Mouse (Mus musculus): ENCODE data around the gene Ror2. TPM values are rescaled to one million over a fixed set of nuclear protein-coding genes. Genes with fewer than 3 reads are reported as not detected.
A peak's percentile ranks its signal among the peaks of the same experiment; 100 is the strongest.

The Ror2 gene
- polyA plus RNA-seq, 1 experiment from 2014 or later = 13.4 TPM

- Histone ChIP-seq H3K4me3 (ENCODE audit: low read length) (0 out of 2 replicates have a peak overlapping the region, but pooled peaks have one; percentile 2), H3K27ac (ENCODE audit: low read length) (peak overlapping the region; percentile 57), H3K36me3 (ENCODE audit: control insufficient read depth, insufficient read depth, low read length) (no peaks in the 10 kb centered on the region), H3K9ac (ENCODE audit: low read length) (no peak overlapping the region), H3K4me2 (ENCODE audit: low read depth, low read length) (peak overlapping the region; percentile 26), H3K4me1 (replicated peaks; ENCODE audit: control insufficient read depth, insufficient read depth, low read length) (peaks cover 56% of the 10 kb centered on the region), H3K27me3 (ENCODE audit: control insufficient read depth, insufficient read depth, low read depth, low read length) (no peaks in the 10 kb centered on the region), H3K9me3 (ENCODE audit: control insufficient read depth, low read length) (no peaks in the 10 kb centered on the region)
- 0 out of 2 replicates have a peak, but pooled peaks have one; percentile 11 for ATAC-seq (ENCODE audit: low read depth)
- WGBS = 18% methylated on average over 11 of the region's 11 CpGs
Measured at GRCm38 (mm10) chr13:53281604-53282396, 4.1 kb downstream of the Ror2 start.

- H3K27me3 ChIP-seq (ENCODE audit: control insufficient read depth, insufficient read depth, low read depth, low read length) = no peaks in the 10 kb centered on the region
- H3K36me3 ChIP-seq (ENCODE audit: control insufficient read depth, insufficient read depth, low read length) = no peaks in the 10 kb centered on the region
- 62% methylated on average over 10 of the region's 10 CpGs for WGBS
- H3K9me3 ChIP-seq (ENCODE audit: control insufficient read depth, low read length) = no peaks in the 10 kb centered on the region
- peaks cover 65% of the 10 kb centered on the region for H3K4me1 ChIP-seq (replicated peaks; ENCODE audit: control insufficient read depth, insufficient read depth, low read length)
- no peak overlapping the region for H3K4me2 ChIP-seq (ENCODE audit: low read depth, low read length)
- no peak overlapping the region for H3K27ac ChIP-seq (ENCODE audit: low read length)
- ATAC-seq (ENCODE audit: low read depth) = no peak
- no peak overlapping the region for H3K4me3 ChIP-seq (ENCODE audit: low read length)
- H3K9ac ChIP-seq (ENCODE audit: low read length) = no peak overlapping the region
Measured at GRCm38 (mm10) chr13:53278908-53279307, 7.0 kb downstream of the Ror2 start.

DNA sequence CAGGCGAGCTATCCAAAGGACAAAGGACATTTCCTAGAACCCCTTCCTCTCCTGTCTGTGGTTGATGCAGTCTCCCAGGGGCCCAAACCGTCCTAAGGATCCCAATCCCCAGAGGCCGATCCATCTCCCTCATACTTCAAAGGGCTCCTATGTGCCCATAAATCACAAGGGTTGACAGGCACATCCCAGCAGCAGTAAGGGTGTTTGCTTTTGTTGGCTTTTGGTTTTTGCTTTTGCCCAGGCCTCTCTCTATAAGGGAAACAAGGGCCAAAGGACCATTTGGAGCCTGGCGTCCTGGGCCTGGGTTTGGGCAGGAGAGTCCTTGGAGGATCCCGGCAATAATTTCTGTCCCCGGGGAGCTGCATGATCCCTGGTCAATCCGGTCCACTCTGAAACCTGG, 9.5 kb downstream of the Ror2 start:
- WGBS = 33% methylated on average over 7 of the region's 7 CpGs
- H3K4me2 ChIP-seq (ENCODE audit: low read depth, low read length) = peak overlapping the region; percentile 19; the same call in 1 of the 2 replicates
- H3K4me3 ChIP-seq (ENCODE audit: low read length) = no peak overlapping the region
- no peaks in the 10 kb centered on the region for H3K9me3 ChIP-seq (ENCODE audit: control insufficient read depth, low read length)
- H3K4me1 ChIP-seq (replicated peaks; ENCODE audit: control insufficient read depth, insufficient read depth, low read length) = peaks cover 47% of the 10 kb centered on the region
- H3K36me3 ChIP-seq (ENCODE audit: control insufficient read depth, insufficient read depth, low read length) = no peaks in the 10 kb centered on the region
- no peak for ATAC-seq (ENCODE audit: low read depth)
- H3K9ac ChIP-seq (ENCODE audit: low read length) = no peak overlapping the region; the same call in 1 of the 2 replicates
- peak overlapping the region; percentile 76 for H3K27ac ChIP-seq (ENCODE audit: low read length)
- H3K27me3 ChIP-seq (ENCODE audit: control insufficient read depth, insufficient read depth, low read depth, low read length) = no peaks in the 10 kb centered on the region

DNA sequence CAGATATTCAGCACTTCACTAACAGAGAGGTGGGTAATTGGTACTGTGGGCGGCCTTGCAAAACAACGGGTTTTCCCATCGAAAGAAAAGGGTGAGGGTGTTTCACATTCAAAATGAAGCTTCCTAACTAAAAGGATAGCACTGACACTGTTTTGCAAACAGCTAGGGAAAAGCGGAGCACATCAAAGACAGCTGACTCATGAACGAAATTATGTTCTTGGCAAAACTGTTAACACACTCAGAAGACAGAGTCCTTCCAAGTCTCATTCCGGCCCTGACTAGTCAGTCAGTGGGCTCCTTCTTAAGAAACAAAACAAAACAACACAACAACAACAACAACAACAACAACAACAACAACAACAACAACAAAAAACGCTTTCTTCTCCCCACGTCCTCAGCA, 10.1 kb downstream of the Ror2 start:
- H3K9ac ChIP-seq (ENCODE audit: low read length) = no peak overlapping the region

GRCm38 (mm10) chr13:53274771-53275170, 11.2 kb downstream of the Ror2 start:
- Histone ChIP-seq H3K27me3 (ENCODE audit: control insufficient read depth, insufficient read depth, low read depth, low read length) (no peaks in the 10 kb centered on the region), H3K27ac (ENCODE audit: low read length) (peak overlapping the region; percentile 76), H3K36me3 (ENCODE audit: control insufficient read depth, insufficient read depth, low read length) (no peaks in the 10 kb centered on the region), H3K4me1 (replicated peaks; ENCODE audit: control insufficient read depth, insufficient read depth, low read length) (peaks cover 46% of the 10 kb centered on the region), H3K4me2 (ENCODE audit: low read depth, low read length) (no peak overlapping the region), H3K9ac (ENCODE audit: low read length) (no peak overlapping the region), H3K9me3 (ENCODE audit: control insufficient read depth, low read length) (no peaks in the 10 kb centered on the region), H3K4me3 (ENCODE audit: low read length) (no peak overlapping the region)
- WGBS = 47% methylated on average over 1 of the region's 1 CpGs
- peak; percentile 67 for ATAC-seq (ENCODE audit: low read depth)

More for the DNA sequence above, 10.1 kb downstream of the Ror2 start:
- no peak for ATAC-seq (ENCODE audit: low read depth)
- peak overlapping the region; percentile 76 for H3K27ac ChIP-seq (ENCODE audit: low read length)
- no peaks in the 10 kb centered on the region for H3K27me3 ChIP-seq (ENCODE audit: control insufficient read depth, insufficient read depth, low read depth, low read length)
- H3K4me3 ChIP-seq (ENCODE audit: low read length) = no peak overlapping the region
- H3K36me3 ChIP-seq (ENCODE audit: control insufficient read depth, insufficient read depth, low read length) = no peaks in the 10 kb centered on the region
- no peaks in the 10 kb centered on the region for H3K9me3 ChIP-seq (ENCODE audit: control insufficient read depth, low read length)
- H3K4me2 ChIP-seq (ENCODE audit: low read depth, low read length) = no peak overlapping the region
- peaks cover 41% of the 10 kb centered on the region for H3K4me1 ChIP-seq (replicated peaks; ENCODE audit: control insufficient read depth, insufficient read depth, low read length)
- WGBS = 34% methylated on average over 8 of the region's 8 CpGs

GRCm38 (mm10) chr13:53271595-53271994, 14.3 kb downstream of the Ror2 start:
- H3K27me3 ChIP-seq (ENCODE audit: control insufficient read depth, insufficient read depth, low read depth, low read length) = no peaks in the 10 kb centered on the region
- ATAC-seq (ENCODE audit: low read depth) = no peak
- H3K4me3 ChIP-seq (ENCODE audit: low read length) = no peak overlapping the region
- peaks cover 34% of the 10 kb centered on the region for H3K4me1 ChIP-seq (replicated peaks; ENCODE audit: control insufficient read depth, insufficient read depth, low read length)
- no peaks in the 10 kb centered on the region for H3K9me3 ChIP-seq (ENCODE audit: control insufficient read depth, low read length)
- H3K36me3 ChIP-seq (ENCODE audit: control insufficient read depth, insufficient read depth, low read length) = no peaks in the 10 kb centered on the region
- H3K27ac ChIP-seq (ENCODE audit: low read length) = no peak overlapping the region
- WGBS = 90% methylated on average over 3 of the region's 3 CpGs
- no peak overlapping the region for H3K9ac ChIP-seq (ENCODE audit: low read length)
- H3K4me2 ChIP-seq (ENCODE audit: low read depth, low read length) = no peak overlapping the region

DNA sequence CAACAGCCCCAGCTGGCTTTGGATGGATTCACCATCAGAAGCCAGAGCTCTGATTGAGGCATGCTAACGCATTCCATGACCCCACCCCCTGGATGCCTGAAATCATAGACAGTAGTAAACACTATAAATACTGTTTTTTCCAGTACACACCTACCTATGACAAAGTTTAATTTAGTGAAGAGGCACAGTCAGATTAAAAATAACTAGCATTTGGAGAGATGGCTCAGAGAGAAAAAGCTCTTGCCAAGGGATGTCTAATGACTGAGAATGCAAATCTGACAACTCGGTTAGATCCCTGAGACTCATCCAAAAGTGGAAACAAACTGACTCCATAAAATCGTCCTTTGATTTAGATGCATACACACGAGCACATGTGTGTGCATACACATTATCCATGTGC, 15.4 kb downstream of the Ror2 start:
- Histone ChIP-seq H3K9me3 (ENCODE audit: control insufficient read depth, low read length) (no peaks in the 10 kb centered on the region), H3K4me2 (ENCODE audit: low read depth, low read length) (no peak overlapping the region), H3K27me3 (ENCODE audit: control insufficient read depth, insufficient read depth, low read depth, low read length) (no peaks in the 10 kb centered on the region), H3K9ac (ENCODE audit: low read length) (no peak overlapping the region), H3K36me3 (ENCODE audit: control insufficient read depth, insufficient read depth, low read length) (no peaks in the 10 kb centered on the region), H3K4me1 (replicated peaks; ENCODE audit: control insufficient read depth, insufficient read depth, low read length) (peaks cover 31% of the 10 kb centered on the region), H3K4me3 (ENCODE audit: low read length) (no peak overlapping the region), H3K27ac (ENCODE audit: low read length) (no peak overlapping the region)
- 73% methylated on average over 4 of the region's 4 CpGs for WGBS
- no peak for ATAC-seq (ENCODE audit: low read depth)

DNA sequence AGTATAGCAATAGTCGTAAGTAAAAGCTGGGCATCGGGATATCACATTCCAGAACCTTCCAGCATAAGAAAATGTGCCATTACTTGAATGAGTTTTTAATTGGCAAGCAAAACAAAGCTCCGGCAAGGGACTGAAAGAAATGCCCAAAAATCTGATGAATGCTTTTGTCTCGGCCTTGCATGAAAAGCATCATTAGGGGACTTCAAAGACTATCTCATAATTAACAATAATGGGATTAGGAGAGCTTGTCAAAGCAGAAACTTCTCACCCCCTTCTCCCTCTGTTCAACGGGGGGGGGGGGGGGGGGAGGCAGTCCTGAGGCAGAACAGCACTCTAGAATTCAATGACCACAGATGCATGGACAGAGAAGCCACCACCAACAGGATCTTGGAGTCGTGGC, 17.4 kb downstream of the Ror2 start:
- Histone ChIP-seq H3K27ac (ENCODE audit: low read length) (no peak overlapping the region), H3K9me3 (ENCODE audit: control insufficient read depth, low read length) (no peaks in the 10 kb centered on the region), H3K4me2 (ENCODE audit: low read depth, low read length) (no peak overlapping the region), H3K27me3 (ENCODE audit: control insufficient read depth, insufficient read depth, low read depth, low read length) (no peaks in the 10 kb centered on the region), H3K4me3 (ENCODE audit: low read length) (no peak overlapping the region), H3K4me1 (replicated peaks; ENCODE audit: control insufficient read depth, insufficient read depth, low read length) (peaks cover 27% of the 10 kb centered on the region), H3K36me3 (ENCODE audit: control insufficient read depth, insufficient read depth, low read length) (no peaks in the 10 kb centered on the region), H3K9ac (ENCODE audit: low read length) (no peak overlapping the region)
- no peak for ATAC-seq (ENCODE audit: low read depth)
- 75% methylated on average over 5 of the region's 6 CpGs for WGBS

DNA sequence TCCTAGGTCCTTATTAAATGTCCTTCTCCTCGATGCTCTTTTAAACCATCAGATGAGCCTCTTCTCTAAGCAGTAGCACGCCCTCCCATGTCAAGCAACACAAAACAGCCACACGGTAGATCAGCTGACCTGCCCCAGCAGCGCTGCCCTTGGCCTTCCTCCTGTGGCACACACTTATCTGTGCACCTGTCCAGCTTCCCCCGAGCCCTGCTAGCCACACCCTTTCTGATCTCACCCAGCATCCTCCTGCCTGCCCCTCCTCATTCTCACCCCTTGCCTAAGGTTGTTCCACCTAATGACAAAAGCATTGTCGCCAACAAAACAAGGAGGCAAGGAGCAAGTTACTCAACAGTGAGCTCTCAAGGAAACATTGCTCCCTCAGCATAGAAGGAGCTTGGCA, 18.1 kb downstream of the Ror2 start:
- H3K27me3 ChIP-seq (ENCODE audit: control insufficient read depth, insufficient read depth, low read depth, low read length) = no peaks in the 10 kb centered on the region
- H3K4me2 ChIP-seq (ENCODE audit: low read depth, low read length) = no peak overlapping the region
- no peak overlapping the region for H3K4me3 ChIP-seq (ENCODE audit: low read length)
- H3K9ac ChIP-seq (ENCODE audit: low read length) = no peak overlapping the region
- no peaks in the 10 kb centered on the region for H3K36me3 ChIP-seq (ENCODE audit: control insufficient read depth, insufficient read depth, low read length)
- H3K9me3 ChIP-seq (ENCODE audit: control insufficient read depth, low read length) = no peaks in the 10 kb centered on the region
- 56% methylated on average over 6 of the region's 6 CpGs for WGBS
- peaks cover 34% of the 10 kb centered on the region for H3K4me1 ChIP-seq (replicated peaks; ENCODE audit: control insufficient read depth, insufficient read depth, low read length)
- H3K27ac ChIP-seq (ENCODE audit: low read length) = no peak overlapping the region
- no peak for ATAC-seq (ENCODE audit: low read depth)

All from lung, embryonic 16.5 days (tissue).